Mouse (Mus musculus): ENCODE measurements around the gene 4930432M17Rik. TPM values are rescaled to one million over a fixed set of nuclear protein-coding genes. Genes with fewer than 3 reads are reported as not detected.

4930432M17Rik gene
- total and polyA plus RNA-seq, 2 experiments from 2014 or later: not detected

GRCm38 (mm10) chr3:121643236-121643635 is 27.3 kb upstream of the 4930432M17Rik start:
- 67% methylated on average over 8 of the region's 8 CpGs for WGBS
- Histone ChIP-seq H3K9me3 (ENCODE audit: low read length) (no peaks in the 10 kb centered on the region), H3K9ac (replicated peaks; ENCODE audit: low read length, poor library complexity, severe bottlenecking) (no peak overlapping the region), H3K27me3 (ENCODE audit: insufficient read depth, low read length) (no peaks in the 10 kb centered on the region), H3K27ac (ENCODE audit: low read depth, low read length) (no peak overlapping the region), H3K4me3 (ENCODE audit: low read depth, low read length) (no peak overlapping the region), H3K4me2 (ENCODE audit: low read depth, low read length, poor library complexity, severe bottlenecking) (no peak overlapping the region), H3K36me3 (ENCODE audit: insufficient read depth, low read length) (no peaks in the 10 kb centered on the region), H3K4me1 (ENCODE audit: insufficient read depth, low read length) (no peaks in the 10 kb centered on the region)
- ATAC-seq (ENCODE audit: low FRiP score) (no peak), DNase-seq (ENCODE audit: low spot score) (peak; percentile 22)
- no peak for TF ChIP-seq CTCF (IDR thresholded peaks at IDR 0.05)

- Histone ChIP-seq H3K27me3 (ENCODE audit: insufficient read depth, low read length) (no peaks in the 10 kb centered on the region), H3K4me3 (ENCODE audit: low read depth, low read length) (no peak overlapping the region), H3K4me1 (ENCODE audit: insufficient read depth, low read length) (no peaks in the 10 kb centered on the region), H3K36me3 (ENCODE audit: insufficient read depth, low read length) (no peaks in the 10 kb centered on the region), H3K9ac (replicated peaks; ENCODE audit: low read length, poor library complexity, severe bottlenecking) (no peak overlapping the region), H3K4me2 (ENCODE audit: low read depth, low read length, poor library complexity, severe bottlenecking) (no peak overlapping the region), H3K9me3 (ENCODE audit: low read length) (no peaks in the 10 kb centered on the region), H3K27ac (ENCODE audit: low read depth, low read length) (no peak overlapping the region)
- no peak for ATAC-seq (ENCODE audit: low FRiP score)
- DNase-seq (ENCODE audit: low spot score): no peak
- 56% methylated on average over 7 of the region's 7 CpGs for WGBS
- no peak for TF ChIP-seq CTCF (IDR thresholded peaks at IDR 0.05)
Measured at GRCm38 (mm10) chr3:121645447-121645846, 25.1 kb upstream of the 4930432M17Rik start.

GRCm38 (mm10) chr3:121646364-121647048 is 24.1 kb upstream of the 4930432M17Rik start:
- Histone ChIP-seq H3K27me3 (ENCODE audit: insufficient read depth, low read length) (no peaks in the 10 kb centered on the region), H3K4me2 (ENCODE audit: low read depth, low read length, poor library complexity, severe bottlenecking) (no peak overlapping the region), H3K4me1 (ENCODE audit: insufficient read depth, low read length) (no peaks in the 10 kb centered on the region), H3K36me3 (ENCODE audit: insufficient read depth, low read length) (no peaks in the 10 kb centered on the region), H3K9ac (replicated peaks; ENCODE audit: low read length, poor library complexity, severe bottlenecking) (no peak overlapping the region), H3K27ac (ENCODE audit: low read depth, low read length) (no peak overlapping the region), H3K9me3 (ENCODE audit: low read length) (no peaks in the 10 kb centered on the region), H3K4me3 (ENCODE audit: low read depth, low read length) (no peak overlapping the region)
- DNase-seq (ENCODE audit: low spot score): no peak
- no peak for ATAC-seq (ENCODE audit: low FRiP score)
- WGBS: 74% methylated on average over 9 of the region's 9 CpGs
- no peak for TF ChIP-seq CTCF (IDR thresholded peaks at IDR 0.05)

GRCm38 (mm10) chr3:121648238-121648778 is 22.3 kb upstream of the 4930432M17Rik start:
- H3K9ac ChIP-seq (replicated peaks; ENCODE audit: low read length, poor library complexity, severe bottlenecking): no peak overlapping the region
- WGBS: 93% methylated on average over 8 of the region's 8 CpGs
- no peaks in the 10 kb centered on the region for H3K4me1 ChIP-seq (ENCODE audit: insufficient read depth, low read length)
- no peaks in the 10 kb centered on the region for H3K36me3 ChIP-seq (ENCODE audit: insufficient read depth, low read length)
- no peak overlapping the region for H3K4me2 ChIP-seq (ENCODE audit: low read depth, low read length, poor library complexity, severe bottlenecking)
- no peak overlapping the region for H3K4me3 ChIP-seq (ENCODE audit: low read depth, low read length)
- no peak overlapping the region for H3K27ac ChIP-seq (ENCODE audit: low read depth, low read length)
- DNase-seq (ENCODE audit: low spot score) (no peak), ATAC-seq (ENCODE audit: low FRiP score) (no peak)
- H3K9me3 ChIP-seq (ENCODE audit: low read length): no peaks in the 10 kb centered on the region
- TF ChIP-seq CTCF (IDR thresholded peaks at IDR 0.05): no peak
- H3K27me3 ChIP-seq (ENCODE audit: insufficient read depth, low read length): no peaks in the 10 kb centered on the region

GRCm38 (mm10) chr3:121650052-121650671 is 20.4 kb upstream of the 4930432M17Rik start:
- ATAC-seq (ENCODE audit: low FRiP score) (no peak), DNase-seq (ENCODE audit: low spot score) (no peak)
- no peak for TF ChIP-seq CTCF (IDR thresholded peaks at IDR 0.05)
- Histone ChIP-seq H3K4me1 (ENCODE audit: insufficient read depth, low read length) (no peaks in the 10 kb centered on the region), H3K4me2 (ENCODE audit: low read depth, low read length, poor library complexity, severe bottlenecking) (no peak overlapping the region), H3K9ac (replicated peaks; ENCODE audit: low read length, poor library complexity, severe bottlenecking) (no peak overlapping the region), H3K27ac (ENCODE audit: low read depth, low read length) (no peak overlapping the region), H3K36me3 (ENCODE audit: insufficient read depth, low read length) (no peaks in the 10 kb centered on the region), H3K27me3 (ENCODE audit: insufficient read depth, low read length) (no peaks in the 10 kb centered on the region), H3K4me3 (ENCODE audit: low read depth, low read length) (no peak overlapping the region), H3K9me3 (ENCODE audit: low read length) (no peaks in the 10 kb centered on the region)
- WGBS: 69% methylated on average over 10 of the region's 10 CpGs

- WGBS: 63% methylated on average over 3 of the region's 3 CpGs
- Histone ChIP-seq H3K9me3 (ENCODE audit: low read length) (no peaks in the 10 kb centered on the region), H3K4me2 (ENCODE audit: low read depth, low read length, poor library complexity, severe bottlenecking) (no peak overlapping the region), H3K27me3 (ENCODE audit: insufficient read depth, low read length) (no peaks in the 10 kb centered on the region), H3K4me3 (ENCODE audit: low read depth, low read length) (no peak overlapping the region), H3K36me3 (ENCODE audit: insufficient read depth, low read length) (no peaks in the 10 kb centered on the region), H3K4me1 (ENCODE audit: insufficient read depth, low read length) (no peaks in the 10 kb centered on the region), H3K27ac (ENCODE audit: low read depth, low read length) (no peak overlapping the region), H3K9ac (replicated peaks; ENCODE audit: low read length, poor library complexity, severe bottlenecking) (no peak overlapping the region)
- DNase-seq (ENCODE audit: low spot score): no peak
- ATAC-seq (ENCODE audit: low FRiP score): no peak
- no peak for TF ChIP-seq CTCF (IDR thresholded peaks at IDR 0.05)
Measured at GRCm38 (mm10) chr3:121651710-121652109, 18.9 kb upstream of the 4930432M17Rik start.
